Mouse (Mus musculus): ENCODE data around the gene Cryba2. TPM values are rescaled to one million over a fixed set of nuclear protein-coding genes. Genes with fewer than 3 reads are reported as not detected.

Gene Cryba2
- polyA plus RNA-seq, 1 experiment from 2014 or later: 0.45 TPM

GRCm38 (mm10) chr1:74855651-74856438 is 37.1 kb downstream of the Cryba2 start:
- Histone ChIP-seq H3K27me3 (ENCODE audit: control insufficient read depth, insufficient read depth, low read depth, low read length) (no peaks in the 10 kb centered on the region), H3K9me3 (replicated peaks; ENCODE audit: control insufficient read depth, low read length, poor library complexity, severe bottlenecking) (no peaks in the 10 kb centered on the region), H3K27ac (ENCODE audit: low read length) (peak overlapping the region; percentile 89), H3K9ac (ENCODE audit: low read depth, low read length) (peak overlapping the region; percentile 97), H3K4me1 (ENCODE audit: control insufficient read depth, insufficient read depth, low read length) (peaks cover 36% of the 10 kb centered on the region), H3K4me3 (ENCODE audit: low read depth, low read length) (peak overlapping the region; percentile 94), H3K36me3 (ENCODE audit: control insufficient read depth, insufficient read depth, low read length) (no peaks in the 10 kb centered on the region), H3K4me2 (ENCODE audit: low read length) (peak overlapping the region; percentile 90)
- ATAC-seq: no peak
- WGBS: 0% methylated on average over 66 of the region's 74 CpGs

GRCm38 (mm10) chr1:74855156-74855555 is 37.8 kb downstream of the Cryba2 start:
- H3K9ac ChIP-seq (ENCODE audit: low read depth, low read length): peak overlapping the region; percentile 97
- H3K4me3 ChIP-seq (ENCODE audit: low read depth, low read length): peak overlapping the region; percentile 94
- H3K27ac ChIP-seq (ENCODE audit: low read length): peak overlapping the region; percentile 89
- under 1% methylated on average over 33 of the region's 48 CpGs for WGBS
- no peaks in the 10 kb centered on the region for H3K27me3 ChIP-seq (ENCODE audit: control insufficient read depth, insufficient read depth, low read depth, low read length)
- H3K9me3 ChIP-seq (replicated peaks; ENCODE audit: control insufficient read depth, low read length, poor library complexity, severe bottlenecking): no peaks in the 10 kb centered on the region
- peak; percentile 3; the same call in 1 of the 2 replicates for ATAC-seq
- no peaks in the 10 kb centered on the region for H3K36me3 ChIP-seq (ENCODE audit: control insufficient read depth, insufficient read depth, low read length)
- H3K4me2 ChIP-seq (ENCODE audit: low read length): peak overlapping the region; percentile 90
- H3K4me1 ChIP-seq (ENCODE audit: control insufficient read depth, insufficient read depth, low read length): peaks cover 39% of the 10 kb centered on the region

DNA sequence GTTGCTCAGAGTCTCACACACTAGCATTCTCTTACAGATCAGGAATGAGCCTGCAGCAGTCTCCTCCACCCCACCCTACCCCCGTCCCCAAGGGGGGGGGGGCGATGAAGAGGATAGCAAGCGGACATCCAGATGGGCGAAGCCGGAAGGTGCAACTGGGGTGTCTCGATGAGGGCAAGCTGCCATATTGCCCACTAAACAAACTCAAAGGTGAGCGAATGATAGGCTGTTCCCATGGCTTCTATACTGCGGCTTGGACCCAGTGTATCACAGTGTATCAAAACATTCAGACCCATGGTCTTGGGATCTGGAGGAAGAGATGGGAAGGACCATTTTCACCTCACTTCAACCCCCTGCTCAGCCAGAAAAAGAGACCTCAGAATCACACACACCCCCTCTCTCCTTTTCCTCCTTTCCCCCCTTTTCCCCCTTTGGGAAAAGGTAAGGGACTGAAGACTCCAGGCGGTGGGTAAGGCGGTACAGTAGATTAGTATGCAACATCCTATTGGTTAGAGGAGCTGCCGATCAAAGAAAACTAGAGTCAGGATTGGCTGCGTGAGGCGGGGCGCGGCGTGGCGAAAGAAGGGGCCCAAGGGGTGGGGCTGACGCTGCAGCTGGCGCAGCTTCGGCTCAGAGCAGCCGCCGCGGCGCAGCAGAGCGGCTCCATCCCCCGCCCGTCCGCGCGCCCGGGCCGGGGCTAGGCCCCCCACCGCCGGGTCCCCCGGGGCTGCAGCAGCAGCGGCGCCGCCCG is 38.5 kb downstream of the Cryba2 start, which contains the start of gene Cdk5r2:
Gene Cdk5r2 (plus strand): TSS at position 629 of the 751 bp plus-strand sequence.
- peak within 1 kb of the TSS; percentile 90 for H3K4me2 ChIP-seq (ENCODE audit: low read length)
- H3K36me3 ChIP-seq (ENCODE audit: control insufficient read depth, insufficient read depth, low read length): no peaks in the 10 kb centered on the region
- no peaks in the 10 kb centered on the region for H3K27me3 ChIP-seq (ENCODE audit: control insufficient read depth, insufficient read depth, low read depth, low read length)
- peak within 1 kb of the TSS; percentile 97 for H3K9ac ChIP-seq (ENCODE audit: low read depth, low read length)
- peaks cover 33% of the 10 kb centered on the region for H3K4me1 ChIP-seq (ENCODE audit: control insufficient read depth, insufficient read depth, low read length)
- peak within 1 kb of the TSS; percentile 89 for H3K27ac ChIP-seq (ENCODE audit: low read length)
- 3% methylated on average over 18 of the region's 39 CpGs for WGBS
- peak; percentile 88 for ATAC-seq
- no peaks in the 10 kb centered on the region for H3K9me3 ChIP-seq (replicated peaks; ENCODE audit: control insufficient read depth, low read length, poor library complexity, severe bottlenecking)
- H3K4me3 ChIP-seq (ENCODE audit: low read depth, low read length): peak within 1 kb of the TSS; percentile 94

- no peaks in the 10 kb centered on the region for H3K9me3 ChIP-seq (replicated peaks; ENCODE audit: control insufficient read depth, low read length, poor library complexity, severe bottlenecking)
- no peak overlapping the region for H3K4me3 ChIP-seq (ENCODE audit: low read depth, low read length)
- 14% methylated on average over 6 of the region's 6 CpGs for WGBS
- H3K9ac ChIP-seq (ENCODE audit: low read depth, low read length): peak overlapping the region; percentile 45; the same call in 1 of the 2 replicates
- no peaks in the 10 kb centered on the region for H3K27me3 ChIP-seq (ENCODE audit: control insufficient read depth, insufficient read depth, low read depth, low read length)
- H3K4me1 ChIP-seq (ENCODE audit: control insufficient read depth, insufficient read depth, low read length): peaks cover 18% of the 10 kb centered on the region
- peak overlapping the region; percentile 8 for H3K27ac ChIP-seq (ENCODE audit: low read length)
- H3K36me3 ChIP-seq (ENCODE audit: control insufficient read depth, insufficient read depth, low read length): no peaks in the 10 kb centered on the region
- no peak for ATAC-seq
- no peak overlapping the region for H3K4me2 ChIP-seq (ENCODE audit: low read length)
These were observed 41.8 kb downstream of the Cryba2 start for GRCm38 (mm10) chr1:74851001-74851775.

DNA sequence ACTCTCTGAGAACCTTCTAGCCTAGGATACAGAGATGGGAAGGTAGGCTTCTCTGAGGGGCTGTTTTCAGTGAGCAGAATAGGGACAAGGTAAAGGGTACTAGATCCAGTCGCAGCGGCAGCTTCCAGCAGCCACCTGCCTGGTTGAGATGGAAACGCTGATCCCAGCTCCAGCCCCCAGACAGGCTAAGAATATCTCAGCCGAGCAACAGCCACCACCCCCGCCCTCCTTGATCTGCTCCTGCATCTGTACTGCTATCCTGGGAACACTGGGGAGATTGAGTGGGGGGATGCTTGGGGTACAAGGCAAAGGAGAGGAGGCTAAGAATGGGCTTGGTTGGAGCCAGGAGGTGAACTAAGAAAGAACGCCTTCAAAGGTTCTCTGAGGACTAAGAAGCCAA is 42.7 kb downstream of the Cryba2 start:
- Histone ChIP-seq H3K4me2 (ENCODE audit: low read length) (no peak overlapping the region), H3K4me1 (ENCODE audit: control insufficient read depth, insufficient read depth, low read length) (peaks cover 18% of the 10 kb centered on the region), H3K36me3 (ENCODE audit: control insufficient read depth, insufficient read depth, low read length) (no peaks in the 10 kb centered on the region), H3K4me3 (ENCODE audit: low read depth, low read length) (no peak overlapping the region), H3K27ac (ENCODE audit: low read length) (no peak overlapping the region), H3K9ac (ENCODE audit: low read depth, low read length) (no peak overlapping the region), H3K27me3 (ENCODE audit: control insufficient read depth, insufficient read depth, low read depth, low read length) (no peaks in the 10 kb centered on the region), H3K9me3 (replicated peaks; ENCODE audit: control insufficient read depth, low read length, poor library complexity, severe bottlenecking) (no peaks in the 10 kb centered on the region)
- no peak for ATAC-seq
- 18% methylated on average over 6 of the region's 6 CpGs for WGBS

- Histone ChIP-seq H3K36me3 (ENCODE audit: control insufficient read depth, insufficient read depth, low read length) (no peaks in the 10 kb centered on the region), H3K4me3 (ENCODE audit: low read depth, low read length) (no peak overlapping the region), H3K27me3 (ENCODE audit: control insufficient read depth, insufficient read depth, low read depth, low read length) (no peaks in the 10 kb centered on the region), H3K4me2 (ENCODE audit: low read length) (no peak overlapping the region), H3K9ac (ENCODE audit: low read depth, low read length) (no peak overlapping the region), H3K27ac (ENCODE audit: low read length) (no peak overlapping the region), H3K4me1 (ENCODE audit: control insufficient read depth, insufficient read depth, low read length) (peaks cover 14% of the 10 kb centered on the region), H3K9me3 (replicated peaks; ENCODE audit: control insufficient read depth, low read length, poor library complexity, severe bottlenecking) (no peaks in the 10 kb centered on the region)
- no peak for ATAC-seq
- 39% methylated on average over 5 of the region's 5 CpGs for WGBS
These were observed 44.0 kb downstream of the Cryba2 start for GRCm38 (mm10) chr1:74848946-74849345.

- Histone ChIP-seq H3K4me3 (ENCODE audit: low read depth, low read length) (no peak overlapping the region), H3K36me3 (ENCODE audit: control insufficient read depth, insufficient read depth, low read length) (no peaks in the 10 kb centered on the region), H3K27ac (ENCODE audit: low read length) (no peak overlapping the region), H3K9ac (ENCODE audit: low read depth, low read length) (no peak overlapping the region), H3K9me3 (replicated peaks; ENCODE audit: control insufficient read depth, low read length, poor library complexity, severe bottlenecking) (no peaks in the 10 kb centered on the region), H3K4me1 (ENCODE audit: control insufficient read depth, insufficient read depth, low read length) (peaks cover 8% of the 10 kb centered on the region), H3K4me2 (ENCODE audit: low read length) (no peak overlapping the region), H3K27me3 (ENCODE audit: control insufficient read depth, insufficient read depth, low read depth, low read length) (no peaks in the 10 kb centered on the region)
- WGBS: 60% methylated on average over 9 of the region's 9 CpGs
- no peak for ATAC-seq
These were observed 46.6 kb downstream of the Cryba2 start for GRCm38 (mm10) chr1:74846341-74846740.

- Histone ChIP-seq H3K4me1 (ENCODE audit: control insufficient read depth, insufficient read depth, low read length) (no peaks in the 10 kb centered on the region), H3K27me3 (ENCODE audit: control insufficient read depth, insufficient read depth, low read depth, low read length) (no peaks in the 10 kb centered on the region), H3K4me2 (ENCODE audit: low read length) (no peak overlapping the region), H3K36me3 (ENCODE audit: control insufficient read depth, insufficient read depth, low read length) (no peaks in the 10 kb centered on the region), H3K4me3 (ENCODE audit: low read depth, low read length) (no peak overlapping the region), H3K27ac (ENCODE audit: low read length) (no peak overlapping the region), H3K9me3 (replicated peaks; ENCODE audit: control insufficient read depth, low read length, poor library complexity, severe bottlenecking) (no peaks in the 10 kb centered on the region), H3K9ac (ENCODE audit: low read depth, low read length) (no peak overlapping the region)
- 86% methylated on average over 5 of the region's 5 CpGs for WGBS
- ATAC-seq: no peak
These were observed 49.9 kb downstream of the Cryba2 start for GRCm38 (mm10) chr1:74843090-74843489.

Measured in midbrain, embryonic 16.5 days (tissue).